Mouse (Mus musculus) embryonic facial prominence, embryonic 12.5 days (tissue): ENCODE measurements around the gene Ctrb1. TPM values are rescaled to one million over a fixed set of nuclear protein-coding genes. Genes with fewer than 3 reads are reported as not detected.
A peak's percentile ranks its signal among the peaks of the same experiment; 100 is the strongest.
"Not testable (repeated sequence)": the region's sequence is repeated elsewhere in the genome, so short reads cannot be mapped to it uniquely, and the experiment has no call there.

Source experiments
- ATAC-seq: fragments of 200-750 bp; cut with Nextera tagmentation; 2 replicates; pipeline ENCODE4 v1.8.0; 2017; ENCODE audit not compliant: insufficient number of reproducible peaks, insufficient read depth, low FRiP score, low TSS enrichment
- H3K27ac ChIP-seq: fragments of 300-500 bp; sonication (generic); 2 replicates; pipeline ENCODE4 v1.5.1; 2016; ENCODE audit warnings: mild to moderate bottlenecking
- H3K27me3 ChIP-seq: fragments of 300-500 bp; sonication (generic); 2 replicates; pipeline ENCODE4 v1.6.1; 2016; ENCODE audit warnings: mild to moderate bottlenecking, moderate library complexity
- H3K36me3 ChIP-seq: fragments of 300-500 bp; sonication (generic); 2 replicates; pipeline ENCODE4 v1.6.1; 2016; ENCODE audit warnings: mild to moderate bottlenecking
- H3K4me1 ChIP-seq: fragments of 300-500 bp; sonication (generic); 2 replicates; pipeline ENCODE4 v1.6.1; 2016
- H3K4me2 ChIP-seq: fragments of 300-500 bp; sonication (generic); replicated peaks from 2 replicates; pipeline ENCODE4 v1.6.1; 2016; ENCODE audit warnings: mild to moderate bottlenecking, moderate library complexity
- H3K4me3 ChIP-seq: fragments of 300-500 bp; sonication (generic); 2 replicates; pipeline ENCODE4 v1.5.1; 2016; ENCODE audit warnings: mild to moderate bottlenecking
- H3K9ac ChIP-seq: fragments of 300-500 bp; sonication (generic); 2 replicates; pipeline ENCODE4 v1.6.1; 2016; ENCODE audit warnings: mild to moderate bottlenecking, moderate library complexity
- H3K9me3 ChIP-seq: fragments of 300-500 bp; sonication (generic); 2 replicates; pipeline ENCODE4 v1.6.1; 2016; ENCODE audit warnings: mild to moderate bottlenecking, moderate library complexity
- WGBS: fragments of 180-500 bp; shearing (Covaris S2); methylation state at CpG from one replicate; pipeline ENCODE4 v1.1.7; 2016; 5-methylcytosine and 5-hydroxymethylcytosine counted together
- polyA plus RNA-seq: library from polyadenylated mRNA; unstranded; fragments of >200 nt; fragmentation: Nextera tagmentation; extraction: Ambion mirVana; gene quantifications from 2 replicates; pipeline ENCODE4 v1.2.1, GENCODE M21; 2016

The Ctrb1 gene
- polyA plus RNA-seq, 1 experiment from 2014 or later: not detected

DNA sequence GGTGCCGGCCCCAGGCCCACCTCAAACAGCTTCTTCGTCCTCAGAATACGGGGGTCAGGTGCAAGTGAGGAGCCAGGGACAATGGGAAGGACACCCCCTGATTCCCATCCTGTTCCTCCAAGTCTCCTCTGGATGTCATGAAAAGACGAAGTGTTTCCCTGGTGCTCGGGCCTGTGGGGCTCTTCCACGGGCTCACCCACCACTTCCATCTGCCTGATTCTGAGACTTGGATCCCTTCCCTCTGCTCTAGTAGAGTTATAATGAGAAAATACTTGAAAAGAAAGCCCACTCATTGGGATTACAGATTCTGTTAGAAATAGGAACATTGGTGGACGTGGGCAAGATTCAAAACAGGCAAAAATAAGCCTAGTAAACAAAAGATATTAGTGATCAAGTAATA lies 12.0 kb downstream of the Ctrb1 start:
- H3K4me3 ChIP-seq: no peak overlapping the region
- no peaks in the 10 kb centered on the region for H3K36me3 ChIP-seq
- 87% methylated on average over 7 of the region's 7 CpGs for WGBS
- no peak overlapping the region for H3K27ac ChIP-seq
- no peak for ATAC-seq
- H3K9ac ChIP-seq: no peak overlapping the region
- no peaks in the 10 kb centered on the region for H3K27me3 ChIP-seq
- no peaks in the 10 kb centered on the region for H3K4me1 ChIP-seq
- H3K9me3 ChIP-seq: no peaks in the 10 kb centered on the region
- no peak overlapping the region for H3K4me2 ChIP-seq

- H3K27me3 ChIP-seq: no peaks in the 10 kb centered on the region
- H3K4me1 ChIP-seq: no peaks in the 10 kb centered on the region
- no peak overlapping the region for H3K27ac ChIP-seq
- ATAC-seq: no peak
- H3K36me3 ChIP-seq: no peaks in the 10 kb centered on the region
- no peaks in the 10 kb centered on the region for H3K9me3 ChIP-seq
- H3K4me3 ChIP-seq: no peak overlapping the region
- 35% methylated on average over 3 of the region's 3 CpGs for WGBS
- H3K9ac ChIP-seq: no peak overlapping the region
- H3K4me2 ChIP-seq: no peak overlapping the region
Measured at GRCm38 (mm10) chr8:111678111-111678510, 12.7 kb downstream of the Ctrb1 start.

DNA sequence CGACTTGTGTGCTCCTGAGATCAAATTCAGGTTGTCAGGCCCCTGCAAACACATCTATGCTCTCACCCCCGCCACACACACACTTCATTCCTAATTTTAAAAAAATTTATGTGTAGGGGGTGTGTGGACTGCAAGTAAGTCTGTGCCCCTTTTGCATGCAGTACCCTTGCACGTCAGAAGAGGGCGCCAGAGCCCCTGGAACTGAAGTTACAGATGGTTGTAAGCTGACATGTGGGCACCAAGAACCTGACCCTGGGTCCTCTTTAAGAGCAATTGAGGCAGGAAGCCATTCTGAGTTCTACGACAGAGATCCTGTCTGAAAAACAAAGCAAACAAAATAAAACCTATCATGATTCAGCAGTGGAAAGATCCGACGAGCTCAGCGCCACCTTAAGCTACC lies 14.6 kb downstream of the Ctrb1 start:
- no peak overlapping the region for H3K4me3 ChIP-seq
- H3K36me3 ChIP-seq: 0 out of 2 replicates have a peak, but pooled peaks cover 4% of the 10 kb centered on the region
- WGBS: 73% methylated on average over 8 of the region's 8 CpGs
- no peak overlapping the region for H3K27ac ChIP-seq
- H3K4me2 ChIP-seq: no peak overlapping the region
- no peaks in the 10 kb centered on the region for H3K9me3 ChIP-seq
- H3K4me1 ChIP-seq: no peaks in the 10 kb centered on the region
- no peak overlapping the region for H3K9ac ChIP-seq
- no peak for ATAC-seq
- H3K27me3 ChIP-seq: no peaks in the 10 kb centered on the region

- Histone ChIP-seq H3K27me3 (no peaks in the 10 kb centered on the region), H3K27ac (no peak overlapping the region), H3K36me3 (peaks cover 42% of the 10 kb centered on the region), H3K9ac (no peak overlapping the region), H3K4me1 (no peaks in the 10 kb centered on the region), H3K4me2 (no peak overlapping the region), H3K9me3 (no peaks in the 10 kb centered on the region), H3K4me3 (no peak overlapping the region)
- ATAC-seq: no peak
- WGBS: 82% methylated on average over 2 of the region's 2 CpGs
Measured at GRCm38 (mm10) chr8:111666751-111667150, 24.1 kb downstream of the Ctrb1 start.

DNA sequence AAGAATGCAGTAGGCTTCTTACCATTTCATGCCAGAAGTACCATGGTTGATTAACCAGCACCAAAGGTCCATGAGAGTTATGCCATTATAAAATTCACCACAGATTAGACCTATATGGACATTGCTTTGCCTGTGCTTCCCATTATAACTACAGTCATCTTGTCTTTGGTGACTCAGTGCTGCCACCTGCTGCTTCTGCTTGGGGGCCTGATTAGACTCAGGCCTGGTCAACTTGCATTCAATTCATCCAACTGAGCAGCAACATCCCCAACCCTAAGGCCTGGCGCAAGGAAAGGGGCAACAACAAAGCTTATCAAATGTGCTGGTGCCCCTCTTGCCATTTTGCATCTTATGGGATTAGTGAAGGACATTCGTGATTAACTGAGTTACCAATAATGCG lies 28.3 kb downstream of the Ctrb1 start:
- Histone ChIP-seq H3K4me1 (no peaks in the 10 kb centered on the region), H3K9me3 (no peaks in the 10 kb centered on the region), H3K27me3 (no peaks in the 10 kb centered on the region), H3K4me3 (no peak overlapping the region), H3K36me3 (peaks cover 33% of the 10 kb centered on the region), H3K9ac (no peak overlapping the region), H3K27ac (no peak overlapping the region), H3K4me2 (no peak overlapping the region)
- no peak for ATAC-seq
- WGBS: 91% methylated on average over 3 of the region's 3 CpGs

DNA sequence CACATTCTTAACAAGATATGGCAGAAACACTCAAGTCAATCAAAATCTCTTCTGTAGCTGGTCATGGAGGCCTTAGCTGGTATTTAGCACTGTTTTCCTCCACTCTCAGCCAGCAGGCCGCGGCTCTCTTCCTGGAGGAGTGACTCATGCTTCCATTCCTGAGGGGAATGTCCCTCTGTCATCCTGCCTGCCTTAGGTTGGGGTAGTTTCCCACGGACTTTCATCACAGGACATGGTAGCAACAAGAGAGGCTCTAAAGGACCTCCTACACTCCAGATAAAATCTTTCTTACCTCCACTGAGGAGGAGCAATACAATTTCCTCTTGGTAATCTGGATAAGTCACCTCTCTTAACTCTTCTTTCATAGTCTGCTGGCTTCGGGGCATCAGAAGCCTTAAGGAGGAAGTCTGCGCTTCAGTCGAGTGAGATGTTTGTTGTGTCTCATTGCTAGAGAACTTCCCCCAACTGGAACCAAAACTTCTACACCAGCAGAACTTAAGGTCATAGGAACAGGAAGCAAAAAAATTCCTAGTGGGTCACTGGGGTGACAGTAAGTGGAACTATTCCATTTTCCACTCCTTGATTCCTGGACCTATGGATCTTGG lies 31.9 kb downstream of the Ctrb1 start:
- Histone ChIP-seq H3K4me2 (no peak overlapping the region), H3K4me1 (no peaks in the 10 kb centered on the region), H3K36me3 (peaks cover 20% of the 10 kb centered on the region), H3K4me3 (no peak overlapping the region), H3K27me3 (no peaks in the 10 kb centered on the region), H3K27ac (no peak overlapping the region), H3K9ac (no peak overlapping the region), H3K9me3 (no peaks in the 10 kb centered on the region; the same call in 1 of the 2 replicates)
- no peak for ATAC-seq
- WGBS: 78% methylated on average over 6 of the region's 6 CpGs

- Histone ChIP-seq H3K4me1 (no peaks in the 10 kb centered on the region), H3K4me3 (no peak overlapping the region), H3K27ac (no peak overlapping the region), H3K4me2 (no peak overlapping the region), H3K36me3 (peaks cover 20% of the 10 kb centered on the region), H3K27me3 (no peaks in the 10 kb centered on the region), H3K9me3 (no peaks in the 10 kb centered on the region; the same call in 1 of the 2 replicates), H3K9ac (no peak overlapping the region)
- no peak for ATAC-seq
- WGBS: 44% methylated on average over 1 of the region's 1 CpGs
Measured at GRCm38 (mm10) chr8:111657312-111657854, 33.4 kb downstream of the Ctrb1 start.

GRCm38 (mm10) chr8:111653524-111653923 lies 37.3 kb downstream of the Ctrb1 start:
- Histone ChIP-seq H3K9ac (no peak overlapping the region), H3K4me3 (no peak overlapping the region), H3K4me2 (no peak overlapping the region), H3K9me3 (no peaks in the 10 kb centered on the region; the same call in 1 of the 2 replicates), H3K27me3 (no peaks in the 10 kb centered on the region), H3K27ac (no peak overlapping the region), H3K36me3 (no peaks in the 10 kb centered on the region), H3K4me1 (peaks cover 5% of the 10 kb centered on the region)
- ATAC-seq: no peak
- WGBS: 96% methylated on average over 2 of the region's 2 CpGs

GRCm38 (mm10) chr8:111650651-111651050 lies 40.2 kb downstream of the Ctrb1 start:
- Histone ChIP-seq H3K9ac (no peak overlapping the region), H3K4me2 (no peak overlapping the region), H3K4me1 (peaks cover 10% of the 10 kb centered on the region), H3K36me3 (no peaks in the 10 kb centered on the region), H3K27me3 (no peaks in the 10 kb centered on the region), H3K9me3 (no peaks in the 10 kb centered on the region; the same call in 1 of the 2 replicates), H3K4me3 (no peak overlapping the region), H3K27ac (no peak overlapping the region)
- no peak for ATAC-seq
- 92% methylated on average over 3 of the region's 3 CpGs for WGBS

DNA sequence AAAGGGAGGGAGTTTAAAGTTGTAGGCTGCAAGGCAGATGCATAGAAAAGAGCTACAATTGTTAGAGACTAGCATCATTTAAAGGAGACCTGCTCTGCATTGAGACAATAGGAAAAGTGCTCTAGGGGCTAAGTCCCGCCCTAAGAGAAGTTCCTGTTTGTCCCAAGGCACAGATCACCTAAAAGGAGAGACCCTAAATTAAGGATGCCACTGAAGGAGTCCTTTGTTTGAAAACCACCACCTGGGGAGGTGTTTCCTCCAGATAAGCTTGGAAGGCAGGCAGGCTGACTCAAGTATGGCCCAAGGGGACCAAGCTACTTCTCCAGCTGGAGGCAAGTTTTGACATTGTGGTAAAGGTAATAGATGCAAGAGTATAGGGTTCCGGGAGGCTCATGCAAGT lies 42.0 kb downstream of the Ctrb1 start:
- H3K4me1 ChIP-seq: peaks cover 10% of the 10 kb centered on the region
- H3K27ac ChIP-seq: 0 out of 2 replicates have a peak overlapping the region, but pooled peaks have one; percentile 23
- no peak overlapping the region for H3K9ac ChIP-seq
- no peak for ATAC-seq
- WGBS: 46% methylated on average over 2 of the region's 2 CpGs
- H3K9me3 ChIP-seq: no peaks in the 10 kb centered on the region
- no peak overlapping the region for H3K4me2 ChIP-seq
- H3K36me3 ChIP-seq: no peaks in the 10 kb centered on the region
- H3K27me3 ChIP-seq: no peaks in the 10 kb centered on the region
- no peak overlapping the region for H3K4me3 ChIP-seq

GRCm38 (mm10) chr8:111645715-111646114 lies 45.1 kb downstream of the Ctrb1 start:
- Histone ChIP-seq H3K27me3 (no peaks in the 10 kb centered on the region), H3K4me1 (peaks cover 17% of the 10 kb centered on the region), H3K27ac (no peak overlapping the region), H3K4me3 (no peak overlapping the region), H3K9me3 (no peaks in the 10 kb centered on the region), H3K36me3 (no peaks in the 10 kb centered on the region), H3K4me2 (no peak overlapping the region), H3K9ac (no peak overlapping the region)
- ATAC-seq: no peak
- 94% methylated on average over 8 of the region's 8 CpGs for WGBS

DNA sequence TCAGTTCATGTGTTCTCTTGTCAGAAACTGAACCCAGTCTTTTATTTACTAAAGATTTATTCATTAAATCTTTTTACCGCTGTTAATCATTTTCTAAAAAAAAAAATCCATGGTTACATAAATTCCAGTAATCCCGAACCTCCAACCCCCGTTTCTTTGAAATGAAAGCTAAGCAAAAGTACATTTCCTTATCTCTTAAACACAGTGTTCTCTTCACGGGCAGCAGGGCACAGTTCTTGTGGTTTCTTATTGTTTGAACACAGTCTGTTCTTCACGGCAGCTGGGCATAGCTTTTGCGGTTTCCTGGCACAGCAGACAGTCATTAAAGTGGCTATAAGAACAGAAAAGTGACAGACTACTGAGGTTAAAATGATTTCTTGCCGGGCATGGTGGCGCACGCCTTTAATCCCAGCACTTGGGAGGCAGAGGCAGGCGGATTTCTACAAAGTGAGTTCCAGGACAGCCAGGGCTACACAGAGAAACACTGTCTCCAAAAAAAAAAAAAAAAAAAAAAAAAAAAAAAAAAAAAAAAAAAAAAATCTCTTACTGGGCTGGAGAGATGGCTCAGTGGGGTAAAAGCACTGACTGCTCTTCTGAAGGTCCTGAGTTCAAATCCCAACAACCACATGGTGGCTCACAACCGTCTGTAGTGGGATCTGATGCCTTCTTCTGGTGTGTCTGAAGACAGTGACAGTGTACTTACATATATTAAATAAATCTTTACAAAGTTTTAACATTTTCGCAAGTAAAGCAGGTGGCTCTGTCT lies 46.3 kb downstream of the Ctrb1 start:
- not testable (repeated sequence) for H3K27ac ChIP-seq, H3K36me3 ChIP-seq, H3K27me3 ChIP-seq, ATAC-seq, H3K9me3 ChIP-seq, H3K9ac ChIP-seq
- Histone ChIP-seq H3K4me2 (peak overlapping the region; percentile 52), H3K4me1 (peaks cover 17% of the 10 kb centered on the region), H3K4me3 (peak overlapping the region; percentile 78)
- WGBS: 74% methylated on average over 12 of the region's 12 CpGs
